Mouse (Mus musculus) layer of hippocampus, postnatal 25 days (tissue): ENCODE results near the gene Hprt. TPM values are rescaled to one million over a fixed set of nuclear protein-coding genes. Genes with fewer than 3 reads are reported as not detected.
"Not testable (repeated sequence)": the region's sequence is repeated elsewhere in the genome, so short reads cannot be mapped to it uniquely, and the experiment has no call there.

Experiments used
- DNase-seq, 2 experiments: peaks; one replicate each; pipeline ENCODE4 v3.0.0; 2022; ENCODE audit warnings: mixed read lengths in 2 of 2, low spot score in 1 of 2; ENCODE audit errors: extremely low spot score in 1 of 2
- total RNA-seq, 2 experiments: library from RNA; stranded (reverse); gene quantifications; 2 replicates each; pipeline ENCODE4 v1.2.3; 2021

Hprt gene
- 100 to 1,000 TPM; 126 to 130 TPM for total RNA-seq

- DNase-seq, result peak; percentile 58 to 64
These were observed at the start of gene Hprt for GRCm38 (mm10) chrX:52987905-52988783. Hprt (plus strand) TSS chrX:52988137.

GRCm38 (mm10) chrX:52945509-52945908 lies 42.4 kb upstream of the Hprt start:
- no peak for DNase-seq

GRCm38 (mm10) chrX:52949713-52950112 lies 38.2 kb upstream of the Hprt start:
- peak in 1 of 2 experiments; percentile 11 for DNase-seq

- DNase-seq, result no peak
These were observed 31.0 kb upstream of the Hprt start for GRCm38 (mm10) chrX:52956942-52957341.

- no peak for DNase-seq
These were observed 26.3 kb upstream of the Hprt start for GRCm38 (mm10) chrX:52961559-52962110.

GRCm38 (mm10) chrX:52965149-52965548 lies 22.8 kb upstream of the Hprt start:
- DNase-seq, result no peak

- no peak for DNase-seq
These were observed 16.5 kb upstream of the Hprt start for GRCm38 (mm10) chrX:52971211-52972006.

- DNase-seq, result no peak
These were observed 15.8 kb upstream of the Hprt start for GRCm38 (mm10) chrX:52972129-52972528.

GRCm38 (mm10) chrX:52972680-52973079 lies 15.3 kb upstream of the Hprt start:
- DNase-seq, result no peak

- no peak for DNase-seq
These were observed 9.4 kb upstream of the Hprt start for GRCm38 (mm10) chrX:52978576-52978975.

GRCm38 (mm10) chrX:52981378-52981777 lies 6.6 kb upstream of the Hprt start:
- DNase-seq, result no peak

- DNase-seq, result not testable (repeated sequence)
These were observed 6.8 kb downstream of the Hprt start for GRCm38 (mm10) chrX:52994726-52995125.

GRCm38 (mm10) chrX:53004887-53005286 lies 16.9 kb downstream of the Hprt start:
- DNase-seq, result not testable (repeated sequence)

GRCm38 (mm10) chrX:53006062-53006461 lies 18.1 kb downstream of the Hprt start:
- DNase-seq, result no peak

GRCm38 (mm10) chrX:53015549-53015948 lies 27.6 kb downstream of the Hprt start:
- DNase-seq, result no peak

GRCm38 (mm10) chrX:53023021-53023420 lies 35.1 kb downstream of the Hprt start:
- DNase-seq, result no peak

- not testable (repeated sequence) for DNase-seq
These were observed 36.3 kb downstream of the Hprt start for GRCm38 (mm10) chrX:53024268-53024667.

GRCm38 (mm10) chrX:53025471-53026223 lies 37.7 kb downstream of the Hprt start:
- DNase-seq, result no peak

GRCm38 (mm10) chrX:53029559-53029958 lies 41.6 kb downstream of the Hprt start:
- no peak for DNase-seq

- DNase-seq, result no peak
These were observed 50.3 kb downstream of the Hprt start for GRCm38 (mm10) chrX:53038194-53038593.
